Mouse (Mus musculus): ENCODE results near the gene Plekha3.

GRCm38 (mm10) chr2:76658551-76658950 lies 16.5 kb upstream of the Plekha3 start:
- no peak for TF ChIP-seq CTCF (IDR thresholded peaks at IDR 0.05; ENCODE audit: borderline replicate concordance, extremely low read depth, insufficient read depth, insufficient read length)
- TF ChIP-seq POLR2A (IDR thresholded peaks at IDR 0.05; ENCODE audit: borderline replicate concordance, extremely low read depth, insufficient read depth, insufficient read length, poor library complexity, severe bottlenecking), result no peak

Measured in brain, embryonic 14.5 days (tissue).